Mouse (Mus musculus) liver, postnatal 0 days (tissue): ENCODE measurements at regions not wholly inside any gene's neighbourhood (a gene's known extent, or its start where the extent isn't known, plus 50 kb on each side); places are given as distances from the start of the nearest gene placed in this dataset.

Source experiments
- CTCF ChIP-seq: sonication (generic); IDR thresholded peaks from 2 replicates; pipeline ENCODE4 v1.5.1; 2016; ENCODE audit warnings: antibody characterized with exemption, low read depth
- EP300 ChIP-seq: IDR thresholded peaks from 2 replicates; pipeline ENCODE4 v1.6.1; 2016; ENCODE audit warnings: antibody characterized with exemption, low read depth, mild to moderate bottlenecking

DNA sequence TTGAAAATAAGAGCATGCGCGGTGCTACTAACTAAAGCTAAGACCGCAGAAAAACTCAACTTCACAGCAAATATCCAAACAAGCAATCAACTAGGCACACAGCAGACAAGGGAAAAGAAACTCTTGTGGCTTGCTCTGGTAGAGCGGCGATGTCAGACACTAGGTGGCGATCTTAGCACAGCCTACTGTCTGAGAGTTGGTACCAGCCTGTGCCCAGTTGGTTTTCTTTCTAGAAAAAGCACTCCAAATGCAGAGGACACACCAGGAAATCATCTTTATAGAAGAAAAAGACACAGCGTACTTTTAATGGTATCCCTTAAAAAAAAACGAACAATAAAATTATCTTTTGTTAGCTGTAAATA lies 115.6 kb downstream of the Kdr start:
- TF ChIP-seq CTCF (peak; percentile 81), EP300 (no peak)
